20 mouse cellular contexts compared by ENCODE assay signal in genomic region chr12:55571661-55572060, GRCm38 (mm10). TPM values are rescaled to one million over a fixed set of nuclear protein-coding genes. Genes with fewer than 3 reads are reported as not detected.
"Had no signal": no experiment of that assay in that cellular context is flagged by ENCODE, and none has a peak within 500 bp of the region (broad histone marks: within the 10 kb centered on the region; RNA-seq: fewer than 3 reads in every experiment).

No protein-coding gene starts in this region.

- H3K36me3 ChIP-seq: kidney, embryonic 15.5 days; stomach, embryonic 15.5 days had no signal

- H3K27ac ChIP-seq: kidney, embryonic 15.5 days; left cerebral cortex, adult 2 months; liver, embryonic 14.5 days; stomach, embryonic 15.5 days had no signal

- H3K9ac ChIP-seq: kidney, embryonic 15.5 days; liver, embryonic 14.5 days; stomach, embryonic 15.5 days had no signal

- H3K9me3 ChIP-seq: kidney, embryonic 15.5 days; stomach, embryonic 15.5 days had no signal

- H3K27me3 ChIP-seq: kidney, embryonic 15.5 days; stomach, embryonic 15.5 days had no signal

- H3K4me2 ChIP-seq: kidney, embryonic 15.5 days; midbrain, embryonic 11.5 days; stomach, embryonic 15.5 days had no signal

- H3K4me1 ChIP-seq: kidney, embryonic 15.5 days; stomach, embryonic 15.5 days had no signal

- DNase-seq: kidney, adult 11 months; kidney, adult 8-10 months; kidney, postnatal 10 days; kidney, postnatal 36 days; layer of hippocampus, postnatal 36 days; lung, postnatal 4 days; midbrain, embryonic 14.5 days; right cerebral cortex, postnatal 25 days; spleen, adult 18-20 months; thymus, postnatal 36 days had no signal

- H3K4me3 ChIP-seq: kidney, embryonic 15.5 days; left cerebral cortex, adult 2 months; stomach, embryonic 15.5 days had no signal

RNA-seq across cellular contexts. Expression of gene Aldoart2, which starts 6.6 kb away (rescaled TPM):
- polyA plus RNA-seq: kidney, embryonic 15.5 days; limb, embryonic 11.5 days; limb, embryonic 14.5 days; liver, adult 2 months; liver, embryonic 14.5 days; lung, embryonic 16.5 days; midbrain, embryonic 11.5 days; midbrain, embryonic 14.5 days; midbrain, postnatal 0 days had no signal

RNA-seq across cellular contexts. Expression of gene Insm2, which starts 27.6 kb away (rescaled TPM):
- polyA plus RNA-seq: liver, adult 2 months; liver, embryonic 14.5 days had no signal
